Mouse (Mus musculus): ENCODE results near the gene Ubald2. TPM values are rescaled to one million over a fixed set of nuclear protein-coding genes. Genes with fewer than 3 reads are reported as not detected.

Ubald2 gene
- polyA plus RNA-seq, 1 experiment from 2014 or later = 95.5 TPM

DNA sequence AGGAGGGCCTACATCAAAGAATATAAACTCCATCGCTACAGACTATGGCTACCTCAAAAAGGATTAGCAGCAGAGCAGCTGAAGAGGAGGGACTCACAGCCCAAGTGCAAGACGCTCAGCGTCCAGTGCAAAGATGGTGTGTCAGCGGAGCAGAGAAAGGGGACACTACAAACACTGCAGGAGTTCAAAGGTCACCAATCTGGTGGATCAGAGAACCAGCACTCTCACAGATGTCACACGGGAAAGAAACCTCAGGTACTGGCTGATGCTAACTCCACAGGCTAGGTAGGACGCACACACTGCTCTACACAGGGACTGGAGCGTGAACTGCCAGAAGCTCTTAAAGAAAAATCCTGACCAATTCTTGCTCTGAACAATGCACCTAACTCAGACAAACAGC, 45.1 kb downstream of the Ubald2 start:
- DNase-seq (ENCODE audit: low spot score) (no peak), ATAC-seq (no peak)
- no peaks in the 10 kb centered on the region for H3K4me1 ChIP-seq (ENCODE audit: control insufficient read depth, insufficient read depth, low read length)
- H3K27ac ChIP-seq (ENCODE audit: low read depth, low read length) = no peak overlapping the region
- H3K36me3 ChIP-seq (ENCODE audit: control insufficient read depth, insufficient read depth, low read length) = peaks cover 92% of the 10 kb centered on the region
- no peak overlapping the region for H3K4me2 ChIP-seq (ENCODE audit: low read length)
- H3K9me3 ChIP-seq (replicated peaks; ENCODE audit: control insufficient read depth, low read length) = no peaks in the 10 kb centered on the region
- H3K9ac ChIP-seq (ENCODE audit: low read length) = no peak overlapping the region
- H3K4me3 ChIP-seq (ENCODE audit: low read depth, low read length) = no peak overlapping the region
- H3K27me3 ChIP-seq (replicated peaks; ENCODE audit: control insufficient read depth, insufficient read depth, low read length) = no peaks in the 10 kb centered on the region
- WGBS = 87% methylated on average over 7 of the region's 7 CpGs

- no peaks in the 10 kb centered on the region for H3K4me1 ChIP-seq (ENCODE audit: control insufficient read depth, insufficient read depth, low read length)
- no peak overlapping the region for H3K4me3 ChIP-seq (ENCODE audit: low read depth, low read length)
- DNase-seq (ENCODE audit: low spot score) (no peak), ATAC-seq (no peak)
- peaks cover 95% of the 10 kb centered on the region for H3K36me3 ChIP-seq (ENCODE audit: control insufficient read depth, insufficient read depth, low read length)
- no peak overlapping the region for H3K9ac ChIP-seq (ENCODE audit: low read length)
- H3K4me2 ChIP-seq (ENCODE audit: low read length) = no peak overlapping the region
- WGBS = 74% methylated on average over 8 of the region's 8 CpGs
- H3K27ac ChIP-seq (ENCODE audit: low read depth, low read length) = no peak overlapping the region
- H3K27me3 ChIP-seq (replicated peaks; ENCODE audit: control insufficient read depth, insufficient read depth, low read length) = no peaks in the 10 kb centered on the region
- no peaks in the 10 kb centered on the region for H3K9me3 ChIP-seq (replicated peaks; ENCODE audit: control insufficient read depth, low read length)
Observed at GRCm38 (mm10) chr11:116479832-116480231, 45.9 kb downstream of the Ubald2 start.

DNA sequence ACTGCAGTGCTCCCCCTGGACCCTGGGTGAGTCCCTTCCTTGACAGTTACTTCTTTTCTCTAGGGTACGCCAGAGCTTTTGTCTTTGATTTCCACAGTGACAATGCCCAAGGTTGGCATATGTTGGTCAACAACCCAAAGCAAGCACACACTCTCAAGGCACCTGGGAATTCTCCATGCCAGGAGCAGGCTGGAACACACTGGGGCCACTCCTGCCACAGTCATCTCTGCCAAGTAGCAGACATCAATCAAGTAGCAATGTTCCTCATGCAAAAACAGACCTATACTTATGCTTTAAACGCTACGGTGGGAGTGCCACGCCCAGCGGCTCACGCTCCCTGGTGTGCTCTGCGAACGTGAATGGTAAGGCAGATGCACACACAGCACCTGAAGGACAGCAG, 47.1 kb downstream of the Ubald2 start:
- H3K27ac ChIP-seq (ENCODE audit: low read depth, low read length) = no peak overlapping the region
- H3K4me2 ChIP-seq (ENCODE audit: low read length) = no peak overlapping the region
- no peak overlapping the region for H3K9ac ChIP-seq (ENCODE audit: low read length)
- H3K9me3 ChIP-seq (replicated peaks; ENCODE audit: control insufficient read depth, low read length) = no peaks in the 10 kb centered on the region
- H3K27me3 ChIP-seq (replicated peaks; ENCODE audit: control insufficient read depth, insufficient read depth, low read length) = no peaks in the 10 kb centered on the region
- H3K36me3 ChIP-seq (ENCODE audit: control insufficient read depth, insufficient read depth, low read length) = peaks cover 95% of the 10 kb centered on the region
- DNase-seq (ENCODE audit: low spot score) (no peak), ATAC-seq (no peak)
- H3K4me3 ChIP-seq (ENCODE audit: low read depth, low read length) = no peak overlapping the region
- WGBS = 97% methylated on average over 8 of the region's 8 CpGs
- no peaks in the 10 kb centered on the region for H3K4me1 ChIP-seq (ENCODE audit: control insufficient read depth, insufficient read depth, low read length)

DNA sequence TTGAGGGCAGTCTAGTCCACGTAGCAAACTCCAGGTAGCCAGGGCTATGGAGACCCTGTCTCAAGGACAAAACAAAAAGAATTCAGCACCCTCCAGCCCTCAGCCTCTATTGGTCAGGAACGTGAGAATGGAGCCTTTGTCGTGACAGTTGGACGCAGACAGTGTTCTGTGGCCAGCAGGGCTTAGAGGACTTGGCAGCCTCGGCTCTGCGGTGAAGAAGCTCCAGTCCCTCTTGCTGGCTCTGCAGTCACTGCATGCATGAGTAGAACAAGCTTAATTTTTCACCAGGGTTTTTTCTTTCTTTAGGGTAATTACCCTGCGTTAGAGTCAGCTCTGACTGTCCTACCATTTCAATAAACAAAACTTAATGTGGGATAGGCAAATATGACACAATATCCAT, 47.9 kb downstream of the Ubald2 start:
- Histone ChIP-seq H3K4me2 (ENCODE audit: low read length) (no peak overlapping the region), H3K4me1 (ENCODE audit: control insufficient read depth, insufficient read depth, low read length) (no peaks in the 10 kb centered on the region), H3K9ac (ENCODE audit: low read length) (no peak overlapping the region), H3K27me3 (replicated peaks; ENCODE audit: control insufficient read depth, insufficient read depth, low read length) (no peaks in the 10 kb centered on the region), H3K27ac (ENCODE audit: low read depth, low read length) (no peak overlapping the region), H3K36me3 (ENCODE audit: control insufficient read depth, insufficient read depth, low read length) (peaks cover 94% of the 10 kb centered on the region), H3K9me3 (replicated peaks; ENCODE audit: control insufficient read depth, low read length) (no peaks in the 10 kb centered on the region), H3K4me3 (ENCODE audit: low read depth, low read length) (no peak overlapping the region)
- DNase-seq (ENCODE audit: low spot score) = no peak
- ATAC-seq = no peak
- 78% methylated on average over 7 of the region's 7 CpGs for WGBS

DNA sequence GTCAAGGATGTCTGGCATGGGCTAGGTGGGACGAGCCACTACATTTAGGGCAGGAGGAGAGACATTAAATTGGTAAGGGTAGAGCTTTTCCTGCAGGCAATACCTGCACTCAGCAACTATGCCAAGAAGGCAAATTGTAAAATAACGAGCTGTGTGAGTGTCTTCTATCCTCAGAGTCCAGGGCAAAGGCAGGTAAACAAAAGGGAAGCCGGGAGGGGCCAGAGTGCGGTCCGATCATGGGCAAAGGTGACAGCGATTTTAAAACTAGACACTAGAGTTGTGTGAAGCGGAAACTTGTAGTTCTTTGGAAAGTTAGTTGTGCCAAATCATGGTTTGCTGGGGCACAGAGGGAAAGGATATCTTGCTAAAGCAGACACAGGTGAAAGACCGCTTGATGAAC, 50.4 kb downstream of the Ubald2 start:
- peaks cover 6% of the 10 kb centered on the region for H3K4me1 ChIP-seq (ENCODE audit: control insufficient read depth, insufficient read depth, low read length)
- no peak for ATAC-seq
- no peak overlapping the region for H3K27ac ChIP-seq (ENCODE audit: low read depth, low read length)
- H3K9ac ChIP-seq (ENCODE audit: low read length) = no peak overlapping the region
- H3K4me2 ChIP-seq (ENCODE audit: low read length) = no peak overlapping the region
- no peaks in the 10 kb centered on the region for H3K9me3 ChIP-seq (replicated peaks; ENCODE audit: control insufficient read depth, low read length)
- peaks cover 81% of the 10 kb centered on the region for H3K36me3 ChIP-seq (ENCODE audit: control insufficient read depth, insufficient read depth, low read length)
- H3K27me3 ChIP-seq (replicated peaks; ENCODE audit: control insufficient read depth, insufficient read depth, low read length) = no peaks in the 10 kb centered on the region
- DNase-seq (ENCODE audit: low spot score) = no peak
- WGBS = 88% methylated on average over 8 of the region's 8 CpGs
- H3K4me3 ChIP-seq (ENCODE audit: low read depth, low read length) = no peak overlapping the region

DNA sequence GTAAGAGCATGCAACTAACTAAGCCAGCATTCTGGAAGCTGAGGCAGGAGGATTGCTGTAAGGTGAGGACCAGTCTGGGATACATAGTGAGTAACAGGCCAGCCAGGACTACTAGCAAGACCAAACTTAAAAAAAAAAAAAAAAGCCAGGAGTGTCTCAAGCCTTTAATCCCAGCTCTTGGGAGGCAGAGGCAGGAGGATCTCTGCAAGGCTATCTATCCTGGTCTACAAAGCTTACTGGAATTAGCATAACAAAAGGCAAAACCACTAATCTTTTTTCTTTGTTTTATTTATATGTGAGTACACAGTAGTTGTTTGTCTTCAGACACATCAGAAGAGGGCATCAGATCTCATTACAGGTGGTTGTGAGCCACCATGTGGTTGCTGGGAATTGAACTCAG, 54.3 kb downstream of the Ubald2 start:
- DNase-seq (ENCODE audit: low spot score) (no peak), ATAC-seq (no peak)
- no peak overlapping the region for H3K4me2 ChIP-seq (ENCODE audit: low read length)
- H3K4me1 ChIP-seq (ENCODE audit: control insufficient read depth, insufficient read depth, low read length) = peaks cover 8% of the 10 kb centered on the region
- no peak overlapping the region for H3K27ac ChIP-seq (ENCODE audit: low read depth, low read length)
- peaks cover 45% of the 10 kb centered on the region for H3K36me3 ChIP-seq (ENCODE audit: control insufficient read depth, insufficient read depth, low read length)
- H3K9ac ChIP-seq (ENCODE audit: low read length) = no peak overlapping the region
- no peaks in the 10 kb centered on the region for H3K27me3 ChIP-seq (replicated peaks; ENCODE audit: control insufficient read depth, insufficient read depth, low read length)
- no peak overlapping the region for H3K4me3 ChIP-seq (ENCODE audit: low read depth, low read length)
- no peaks in the 10 kb centered on the region for H3K9me3 ChIP-seq (replicated peaks; ENCODE audit: control insufficient read depth, low read length)

Other genes starting within 250 kb of the Ubald2 start
- 81.8 and 83.2 TPM in 2 replicates for gene Ten1, start 235.2 kb upstream of the Ubald2 start, polyA plus RNA-seq (2014; fragmentation: Nextera tagmentation; extraction: Ambion mirVana)
- gene Acox1, start 235.0 kb upstream of the Ubald2 start, polyA plus RNA-seq (2014; fragmentation: Nextera tagmentation; extraction: Ambion mirVana) = 48.1 and 56.3 TPM in 2 replicates
- 0.11 and 0.17 TPM in 2 replicates for gene Evpl, start 196.0 kb upstream of the Ubald2 start, polyA plus RNA-seq (2014; fragmentation: Nextera tagmentation; extraction: Ambion mirVana)
- gene Srp68, start 159.9 kb upstream of the Ubald2 start, polyA plus RNA-seq (2014; fragmentation: Nextera tagmentation; extraction: Ambion mirVana) = 53.2 and 60.4 TPM in 2 replicates
- gene Galr2, start 153.2 kb upstream of the Ubald2 start, polyA plus RNA-seq (2014; fragmentation: Nextera tagmentation; extraction: Ambion mirVana) = 0.09 and 0.11 TPM in 2 replicates
- 107 and 114 TPM in 2 replicates for gene Exoc7, start 126.9 kb upstream of the Ubald2 start, polyA plus RNA-seq (2014; fragmentation: Nextera tagmentation; extraction: Ambion mirVana)
- 7.3 and 8.7 TPM in 2 replicates for gene Foxj1, start 98.7 kb upstream of the Ubald2 start, polyA plus RNA-seq (2014; fragmentation: Nextera tagmentation; extraction: Ambion mirVana)
- 16.3 and 21.5 TPM in 2 replicates for gene Rnf157, start 21.1 kb upstream of the Ubald2 start, polyA plus RNA-seq (2014; fragmentation: Nextera tagmentation; extraction: Ambion mirVana)
- gene Qrich2, start 32.1 kb downstream of the Ubald2 start, polyA plus RNA-seq (2014; fragmentation: Nextera tagmentation; extraction: Ambion mirVana) = not detected in 2 replicates
- 138 and 153 TPM in 2 replicates for gene Prpsap1, start 60.1 kb downstream of the Ubald2 start, polyA plus RNA-seq (2014; fragmentation: Nextera tagmentation; extraction: Ambion mirVana)
- 2.2 and 2.7 TPM in 2 replicates for gene Sphk1, start 96.8 kb downstream of the Ubald2 start, polyA plus RNA-seq (2014; fragmentation: Nextera tagmentation; extraction: Ambion mirVana)
- gene Ube2o, start 147.4 kb downstream of the Ubald2 start, polyA plus RNA-seq (2014; fragmentation: Nextera tagmentation; extraction: Ambion mirVana) = 16.7 and 20.7 TPM in 2 replicates
- 0.36 TPM in 1 of 2 replicates, not detected in the other for gene Aanat, start 152.3 kb downstream of the Ubald2 start, polyA plus RNA-seq (2014; fragmentation: Nextera tagmentation; extraction: Ambion mirVana)
- gene Rhbdf2, start 192.9 kb downstream of the Ubald2 start, polyA plus RNA-seq (2014; fragmentation: Nextera tagmentation; extraction: Ambion mirVana) = 0.61 TPM in 2 replicates
- 1.4 and 1.7 TPM in 2 replicates for gene Prcd, start 219.4 kb downstream of the Ubald2 start, polyA plus RNA-seq (2014; fragmentation: Nextera tagmentation; extraction: Ambion mirVana)
- 14.7 and 15.4 TPM in 2 replicates for gene Cygb, start 220.2 kb downstream of the Ubald2 start, polyA plus RNA-seq (2014; fragmentation: Nextera tagmentation; extraction: Ambion mirVana)